Mouse (Mus musculus) gastrocnemius, postnatal 4 days (tissue): ENCODE measurements around the gene Gspt1. TPM values are rescaled to one million over a fixed set of nuclear protein-coding genes. Genes with fewer than 3 reads are reported as not detected.
A peak's percentile ranks its signal among the peaks of the same experiment; 100 is the strongest.

Experiments
- DNase-seq, 2 experiments: peaks; one replicate each; pipeline ENCODE4 v3.0.0; 2021 to 2022; ENCODE audit warnings: low spot score in 2 of 2, mixed read lengths in 2 of 2
- microRNA-seq: library from miRNA; unstranded; fragments of <30 nt; microRNA quantifications from one replicate; pipeline ENCODE4 v1.2.0, GENCODE M21; 2021
- total RNA-seq, 2 experiments: library from RNA; stranded (reverse); gene quantifications; 2 replicates each; pipeline ENCODE4 v1.2.3; 2021

The Gspt1 gene
- total RNA-seq, 2 experiments from 2014 or later: 71.7 to 80.3 TPM

GRCm38 (mm10) chr16:11203600-11204390 lies 50.3 kb downstream of the Gspt1 start:
- no peak for DNase-seq

GRCm38 (mm10) chr16:11202571-11203554 lies 51.3 kb downstream of the Gspt1 start, which contains the start of gene Rsl1d1:
Gene Rsl1d1 (minus strand): TSS chr16:11203331.
- peak; percentile 79 to 92 for DNase-seq

- no peak for DNase-seq
Measured at GRCm38 (mm10) chr16:11201740-11202394, 52.3 kb downstream of the Gspt1 start.

GRCm38 (mm10) chr16:11200247-11200646 lies 53.9 kb downstream of the Gspt1 start:
- DNase-seq: no peak

- DNase-seq: no peak
Measured at GRCm38 (mm10) chr16:11198467-11198866, 55.7 kb downstream of the Gspt1 start.

GRCm38 (mm10) chr16:11197052-11197451 lies 57.1 kb downstream of the Gspt1 start:
- no peak for DNase-seq

- no peak for DNase-seq
Measured at GRCm38 (mm10) chr16:11193231-11193630, 60.9 kb downstream of the Gspt1 start.

GRCm38 (mm10) chr16:11190150-11190549 lies 64.0 kb downstream of the Gspt1 start:
- no peak for DNase-seq

GRCm38 (mm10) chr16:11177404-11177803 lies 76.7 kb downstream of the Gspt1 start:
- no peak for DNase-seq

GRCm38 (mm10) chr16:11176884-11177244 lies 77.3 kb downstream of the Gspt1 start:
- no peak for DNase-seq

- DNase-seq: peak; percentile 89 to 91
Measured at GRCm38 (mm10) chr16:11176208-11176883, 77.8 kb downstream of the Gspt1 start, which contains the start of gene Zc3h7a. Gene Zc3h7a (minus strand): TSS chr16:11176393.

GRCm38 (mm10) chr16:11175489-11176207 lies 78.5 kb downstream of the Gspt1 start:
- DNase-seq: peak; percentile 31 to 69

- DNase-seq: no peak
Measured at GRCm38 (mm10) chr16:11175100-11175488, 79.0 kb downstream of the Gspt1 start.

- DNase-seq: peak in 1 of 2 experiments; percentile 64
Measured at GRCm38 (mm10) chr16:11174671-11175081, 79.4 kb downstream of the Gspt1 start.

GRCm38 (mm10) chr16:11171679-11172078 lies 82.4 kb downstream of the Gspt1 start:
- DNase-seq: no peak

Small RNAs within 50 kb of the gene (microRNA-seq; reads per million reads assigned to microRNA genes)
- gene Mir1945: not detected

Other genes starting within 250 kb of the Gspt1 start
- gene Snn, start 193.4 kb downstream of the Gspt1 start, total RNA-seq: 10 to 100 TPM; 27.8 to 31.6 TPM
- 10 to 100 TPM; 49.1 to 53.1 TPM for gene Litaf, start 188.2 kb downstream of the Gspt1 start, total RNA-seq
- 10 to 100 TPM; 21.0 to 24.6 TPM for gene Txndc11, start 119.7 kb downstream of the Gspt1 start, total RNA-seq
- gene Zc3h7a, start 77.9 kb downstream of the Gspt1 start, total RNA-seq: 10 to 100 TPM; 50.3 to 67.3 TPM
- 10 to 100 TPM; 65.5 to 69.5 TPM for gene Rsl1d1, start 51.0 kb downstream of the Gspt1 start, total RNA-seq
- gene Tnfrsf17, start 59.5 kb upstream of the Gspt1 start, total RNA-seq: not detected
- 10 to 100 TPM; 20.9 to 21.0 TPM for gene Snx29, start 68.6 kb upstream of the Gspt1 start, total RNA-seq